Mouse (Mus musculus): Measurements from ENCODE around the gene Cep128. TPM values are rescaled to one million over a fixed set of nuclear protein-coding genes. Genes with fewer than 3 reads are reported as not detected.
"Not testable (repeated sequence)": the region's sequence is repeated elsewhere in the genome, so short reads cannot be mapped to it uniquely, and the experiment has no call there.

The Cep128 gene
- polyA plus RNA-seq, 1 experiment from 2014 or later, result 1.5 TPM

DNA sequence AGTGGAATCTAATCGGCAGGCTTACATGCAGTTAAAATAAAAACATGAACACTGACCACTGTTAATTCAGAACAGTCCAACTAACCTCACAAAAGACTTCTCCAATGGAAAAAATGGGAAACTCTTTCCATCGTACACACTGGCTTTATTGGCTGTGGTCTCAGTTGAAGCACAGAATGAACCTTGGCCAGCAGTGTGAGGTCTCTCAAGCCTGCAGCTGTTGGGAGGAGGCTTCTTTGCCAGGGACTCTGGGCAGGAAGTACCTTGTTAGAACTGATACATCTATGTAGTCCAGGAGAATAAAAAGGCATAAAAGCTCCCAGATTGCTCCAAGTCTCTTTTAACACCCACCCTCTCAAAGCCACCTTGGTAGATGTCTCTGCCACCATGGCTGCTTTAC, 390.9 kb downstream of the Cep128 start:
- TF ChIP-seq EP300 (optimal IDR thresholded peaks at IDR 0.05) (no peak), CTCF (IDR thresholded peaks at IDR 0.05; ENCODE audit: low read depth) (no peak)
- ATAC-seq (ENCODE audit: low FRiP score, low TSS enrichment) (no peak), DNase-seq (ENCODE audit: low spot score) (no peak)
- no peak overlapping the region for H3K9ac ChIP-seq (ENCODE audit: low read length)
- no peak overlapping the region for H3K4me3 ChIP-seq (ENCODE audit: low read depth, low read length)
- H3K4me2 ChIP-seq (replicated peaks; ENCODE audit: low read depth), result no peak overlapping the region
- H3K9me3 ChIP-seq (ENCODE audit: control insufficient read depth, low read length), result no peaks in the 10 kb centered on the region
- H3K4me1 ChIP-seq (replicated peaks; ENCODE audit: control insufficient read depth, insufficient read depth), result no peaks in the 10 kb centered on the region
- no peaks in the 10 kb centered on the region for H3K36me3 ChIP-seq (ENCODE audit: control insufficient read depth, insufficient read depth, low read length)
- H3K27ac ChIP-seq (replicated peaks), result no peak overlapping the region
- WGBS, result 69% methylated on average over 2 of the region's 2 CpGs
- no peaks in the 10 kb centered on the region for H3K27me3 ChIP-seq (ENCODE audit: control insufficient read depth, insufficient read depth, low read length)

DNA sequence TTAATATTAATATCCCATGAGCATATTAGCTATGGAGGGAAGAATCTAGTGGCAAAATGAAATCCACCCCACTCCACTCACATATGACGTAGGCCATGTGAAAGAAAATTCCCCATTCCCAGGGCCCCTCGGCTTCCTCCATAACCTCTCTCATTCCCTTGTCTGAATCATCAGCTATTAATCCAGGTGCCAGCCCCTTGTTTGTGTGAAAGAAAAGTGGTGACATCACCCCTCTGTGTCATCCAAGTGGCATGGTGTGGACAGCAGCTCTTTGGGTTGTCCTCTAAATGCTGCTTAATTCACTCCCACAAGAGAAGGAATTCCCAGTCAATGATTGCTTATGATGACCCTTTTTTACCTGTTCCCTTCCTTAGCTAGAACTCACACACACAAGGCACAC, 396.4 kb downstream of the Cep128 start:
- DNase-seq (ENCODE audit: low spot score) (no peak), ATAC-seq (ENCODE audit: low FRiP score, low TSS enrichment) (no peak)
- H3K27ac ChIP-seq (replicated peaks), result no peak overlapping the region
- H3K4me3 ChIP-seq (ENCODE audit: low read depth, low read length), result no peak overlapping the region
- no peak for TF ChIP-seq CTCF (IDR thresholded peaks at IDR 0.05; ENCODE audit: low read depth)
- TF ChIP-seq EP300 (optimal IDR thresholded peaks at IDR 0.05), result no peak
- no peaks in the 10 kb centered on the region for H3K36me3 ChIP-seq (ENCODE audit: control insufficient read depth, insufficient read depth, low read length)
- 59% methylated on average over 2 of the region's 2 CpGs for WGBS
- H3K27me3 ChIP-seq (ENCODE audit: control insufficient read depth, insufficient read depth, low read length), result no peaks in the 10 kb centered on the region
- no peak overlapping the region for H3K4me2 ChIP-seq (replicated peaks; ENCODE audit: low read depth)
- H3K4me1 ChIP-seq (replicated peaks; ENCODE audit: control insufficient read depth, insufficient read depth), result no peaks in the 10 kb centered on the region
- no peak overlapping the region for H3K9ac ChIP-seq (ENCODE audit: low read length)
- H3K9me3 ChIP-seq (ENCODE audit: control insufficient read depth, low read length), result no peaks in the 10 kb centered on the region

DNA sequence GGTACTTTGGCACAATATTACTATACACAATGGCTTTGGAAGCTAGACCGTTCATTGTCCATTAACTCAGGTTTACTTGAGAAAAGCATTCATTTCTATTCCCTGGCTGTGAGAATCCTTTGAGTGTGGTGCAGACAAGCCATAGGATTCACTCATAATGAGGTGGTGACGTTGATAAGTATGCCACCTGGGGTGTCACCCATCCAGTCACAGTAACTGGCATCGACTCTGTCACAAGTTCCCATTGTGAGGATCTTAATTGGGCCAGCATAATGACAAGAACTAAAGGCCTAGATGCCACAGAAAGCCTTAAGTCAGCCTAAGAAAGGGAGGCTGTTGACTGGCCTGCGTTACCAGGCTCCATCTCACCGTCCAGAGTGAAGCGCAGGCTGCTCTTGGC, 396.9 kb downstream of the Cep128 start:
- Histone ChIP-seq H3K9me3 (ENCODE audit: control insufficient read depth, low read length) (no peaks in the 10 kb centered on the region), H3K27me3 (ENCODE audit: control insufficient read depth, insufficient read depth, low read length) (no peaks in the 10 kb centered on the region), H3K4me1 (replicated peaks; ENCODE audit: control insufficient read depth, insufficient read depth) (no peaks in the 10 kb centered on the region), H3K4me3 (ENCODE audit: low read depth, low read length) (no peak overlapping the region), H3K4me2 (replicated peaks; ENCODE audit: low read depth) (no peak overlapping the region), H3K9ac (ENCODE audit: low read length) (no peak overlapping the region), H3K27ac (replicated peaks) (no peak overlapping the region), H3K36me3 (ENCODE audit: control insufficient read depth, insufficient read depth, low read length) (no peaks in the 10 kb centered on the region)
- no peak for DNase-seq (ENCODE audit: low spot score)
- ATAC-seq (ENCODE audit: low FRiP score, low TSS enrichment), result no peak
- 86% methylated on average over 6 of the region's 6 CpGs for WGBS
- TF ChIP-seq EP300 (optimal IDR thresholded peaks at IDR 0.05) (no peak), CTCF (IDR thresholded peaks at IDR 0.05; ENCODE audit: low read depth) (no peak)

DNA sequence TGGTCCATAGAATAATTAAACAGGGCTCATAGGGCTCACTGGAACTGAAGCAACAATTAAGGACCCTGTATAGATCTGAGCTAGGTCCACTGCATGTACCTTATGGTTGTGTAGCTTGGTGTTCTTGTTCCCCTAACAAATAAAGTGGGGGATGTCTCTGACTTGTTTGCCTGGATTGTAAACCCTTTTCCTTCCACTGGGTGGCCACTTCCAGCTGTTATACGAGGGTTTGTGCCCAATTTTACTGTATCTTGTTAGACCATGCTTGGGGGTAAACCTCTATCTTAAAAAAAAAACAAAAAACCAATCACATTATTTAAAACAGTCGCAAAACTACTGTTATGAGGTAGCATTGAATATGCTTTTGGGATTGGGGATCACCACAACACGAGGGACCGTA, 402.2 kb downstream of the Cep128 start:
- H3K9ac ChIP-seq (ENCODE audit: low read length), result no peak overlapping the region
- TF ChIP-seq CTCF (IDR thresholded peaks at IDR 0.05; ENCODE audit: low read depth) (peak; percentile 4; the same call in 1 of the 2 replicates), EP300 (optimal IDR thresholded peaks at IDR 0.05) (no peak)
- H3K27me3 ChIP-seq (ENCODE audit: control insufficient read depth, insufficient read depth, low read length), result no peaks in the 10 kb centered on the region
- no peaks in the 10 kb centered on the region for H3K36me3 ChIP-seq (ENCODE audit: control insufficient read depth, insufficient read depth, low read length)
- no peaks in the 10 kb centered on the region for H3K9me3 ChIP-seq (ENCODE audit: control insufficient read depth, low read length)
- no peak overlapping the region for H3K4me3 ChIP-seq (ENCODE audit: low read depth, low read length)
- DNase-seq (ENCODE audit: low spot score) (no peak), ATAC-seq (ENCODE audit: low FRiP score, low TSS enrichment) (no peak)
- no peak overlapping the region for H3K4me2 ChIP-seq (replicated peaks; ENCODE audit: low read depth)
- 87% methylated on average over 4 of the region's 4 CpGs for WGBS
- H3K27ac ChIP-seq (replicated peaks), result no peak overlapping the region
- H3K4me1 ChIP-seq (replicated peaks; ENCODE audit: control insufficient read depth, insufficient read depth), result no peaks in the 10 kb centered on the region

- H3K27me3 ChIP-seq (ENCODE audit: control insufficient read depth, insufficient read depth, low read length); H3K9ac ChIP-seq (ENCODE audit: low read length); H3K4me1 ChIP-seq (replicated peaks; ENCODE audit: control insufficient read depth, insufficient read depth); H3K4me3 ChIP-seq (ENCODE audit: low read depth, low read length); H3K27ac ChIP-seq (replicated peaks); H3K9me3 ChIP-seq (ENCODE audit: control insufficient read depth, low read length); H3K36me3 ChIP-seq (ENCODE audit: control insufficient read depth, insufficient read depth, low read length); H3K4me2 ChIP-seq (replicated peaks; ENCODE audit: low read depth); DNase-seq (ENCODE audit: low spot score); ATAC-seq (ENCODE audit: low FRiP score, low TSS enrichment): not testable (repeated sequence)
- 88% methylated on average over 9 of the region's 9 CpGs for WGBS
Observed at GRCm38 (mm10) chr12:90976406-90976805, 407.8 kb downstream of the Cep128 start.

- DNase-seq (ENCODE audit: low spot score) (no peak), ATAC-seq (ENCODE audit: low FRiP score, low TSS enrichment) (no peak)
- no peaks in the 10 kb centered on the region for H3K4me1 ChIP-seq (replicated peaks; ENCODE audit: control insufficient read depth, insufficient read depth)
- no peak overlapping the region for H3K9ac ChIP-seq (ENCODE audit: low read length)
- H3K27ac ChIP-seq (replicated peaks), result no peak overlapping the region
- TF ChIP-seq CTCF (IDR thresholded peaks at IDR 0.05; ENCODE audit: low read depth) (no peak), EP300 (optimal IDR thresholded peaks at IDR 0.05) (no peak)
- no peak overlapping the region for H3K4me3 ChIP-seq (ENCODE audit: low read depth, low read length)
- H3K9me3 ChIP-seq (ENCODE audit: control insufficient read depth, low read length), result no peaks in the 10 kb centered on the region
- no peaks in the 10 kb centered on the region for H3K27me3 ChIP-seq (ENCODE audit: control insufficient read depth, insufficient read depth, low read length)
- H3K36me3 ChIP-seq (ENCODE audit: control insufficient read depth, insufficient read depth, low read length), result no peaks in the 10 kb centered on the region
- no peak overlapping the region for H3K4me2 ChIP-seq (replicated peaks; ENCODE audit: low read depth)
- 22% methylated on average over 2 of the region's 2 CpGs for WGBS
Observed at GRCm38 (mm10) chr12:90975429-90975828, 408.8 kb downstream of the Cep128 start.
